Mouse (Mus musculus) liver, adult 2 months (tissue): Measurements from ENCODE around the gene Tradd.

ENCODE experiments used
- CTCF ChIP-seq: fragments of 200-500 bp; IDR thresholded peaks from 2 replicates; pipeline ENCODE4 v1.5.1; 2011; ENCODE audit warnings: low read depth, low read length, control low read depth
- POLR2A ChIP-seq: fragments of 200-500 bp; IDR thresholded peaks from 2 replicates; pipeline ENCODE4 v1.6.1; 2011; ENCODE audit warnings: low read length, control low read depth; ENCODE audit not compliant: insufficient read depth; ENCODE audit errors: extremely low read depth

- TF ChIP-seq POLR2A: no peak
- peak; percentile 64 for TF ChIP-seq CTCF
Measured at GRCm38 (mm10) chr8:105289805-105290460, 25.5 kb upstream of the Tradd start, which contains the start of gene 4931428F04Rik.
